Mouse (Mus musculus) heart, embryonic 12.5 days (tissue): Measurements from ENCODE around the gene Kcnj1. TPM values are rescaled to one million over a fixed set of nuclear protein-coding genes. Genes with fewer than 3 reads are reported as not detected.

ENCODE experiments used
- ATAC-seq: fragments of 200-750 bp; cut with Nextera tagmentation; 2 replicates; pipeline ENCODE4 v1.8.0; 2017; ENCODE audit warnings: moderate TSS enrichment, moderate library complexity; ENCODE audit not compliant: insufficient number of reproducible peaks, low FRiP score
- H3K27ac ChIP-seq: fragments of 300-500 bp; sonication (generic); 2 replicates; pipeline ENCODE4 v1.5.1; 2016; ENCODE audit warnings: mild to moderate bottlenecking, moderate library complexity; ENCODE audit not compliant: poor library complexity, severe bottlenecking
- H3K27me3 ChIP-seq: fragments of 300-500 bp; sonication (generic); replicated peaks from 2 replicates; pipeline ENCODE4 v1.6.1; 2016; ENCODE audit warnings: mild to moderate bottlenecking, moderate library complexity
- H3K36me3 ChIP-seq: fragments of 300-500 bp; sonication (generic); 2 replicates; pipeline ENCODE4 v1.6.1; 2016; ENCODE audit warnings: mild to moderate bottlenecking, moderate library complexity
- H3K4me1 ChIP-seq: fragments of 300-500 bp; sonication (generic); replicated peaks from 2 replicates; pipeline ENCODE4 v1.6.1; 2016; ENCODE audit warnings: mild to moderate bottlenecking
- H3K4me2 ChIP-seq: fragments of 300-500 bp; sonication (generic); 2 replicates; pipeline ENCODE4 v1.6.1; 2016; ENCODE audit warnings: mild to moderate bottlenecking, moderate library complexity
- H3K4me3 ChIP-seq: fragments of 300-500 bp; sonication (generic); 2 replicates; pipeline ENCODE4 v1.5.1; 2016; ENCODE audit warnings: mild to moderate bottlenecking
- H3K9ac ChIP-seq: fragments of 300-500 bp; sonication (generic); 2 replicates; pipeline ENCODE4 v1.6.1; 2016; ENCODE audit warnings: mild to moderate bottlenecking, moderate library complexity
- H3K9me3 ChIP-seq: fragments of 300-500 bp; sonication (generic); replicated peaks from 2 replicates; pipeline ENCODE4 v1.6.1; 2016; ENCODE audit warnings: mild to moderate bottlenecking, moderate library complexity
- whole genome bisulfite sequencing: fragments of 180-500 bp; shearing (Covaris S2); methylation state at CpG from one replicate; pipeline ENCODE4 v1.1.7; 2016; 5-methylcytosine and 5-hydroxymethylcytosine counted together
- polyA plus RNA-seq: library from polyadenylated mRNA; unstranded; fragments of >200 nt; fragmentation: Nextera tagmentation; extraction: Ambion mirVana; gene quantifications from 2 replicates; pipeline ENCODE4 v1.2.1, GENCODE M21; 2016

The Kcnj1 gene
- not detected in 2 replicates for polyA plus RNA-seq

GRCm38 (mm10) chr9:32372202-32372601 is at the start of gene Kcnj1:
Gene Kcnj1 (plus strand): TSS chr9:32372493.
- ATAC-seq = no peak
- 79% methylated on average over 6 of the region's 6 CpGs for WGBS
- Histone ChIP-seq H3K4me1 (no peaks in the 10 kb centered on the region), H3K4me3 (no peak within 1 kb of the TSS), H3K9ac (no peak within 1 kb of the TSS), H3K36me3 (no peaks in the 10 kb centered on the region), H3K27me3 (no peaks in the 10 kb centered on the region; the same call in 1 of the 2 replicates), H3K27ac (no peak within 1 kb of the TSS), H3K9me3 (no peaks in the 10 kb centered on the region), H3K4me2 (no peak within 1 kb of the TSS)

- no peak overlapping the region for H3K9ac ChIP-seq
- H3K4me3 ChIP-seq = no peak overlapping the region
- H3K27ac ChIP-seq = peak overlapping the region; percentile 55
- no peaks in the 10 kb centered on the region for H3K9me3 ChIP-seq
- no peak for ATAC-seq
- H3K4me2 ChIP-seq = peak overlapping the region; percentile 29; the same call in 1 of the 2 replicates
- 28% methylated on average over 7 of the region's 7 CpGs for WGBS
- H3K36me3 ChIP-seq = peaks cover 24% of the 10 kb centered on the region
- peaks cover 48% of the 10 kb centered on the region for H3K4me1 ChIP-seq
- no peaks in the 10 kb centered on the region for H3K27me3 ChIP-seq
These were observed 48.7 kb upstream of the Kcnj1 start for GRCm38 (mm10) chr9:32323610-32324009.

- H3K9me3 ChIP-seq = no peaks in the 10 kb centered on the region
- no peaks in the 10 kb centered on the region for H3K27me3 ChIP-seq
- H3K4me3 ChIP-seq = no peak overlapping the region
- no peak overlapping the region for H3K9ac ChIP-seq
- peaks cover 38% of the 10 kb centered on the region for H3K4me1 ChIP-seq
- ATAC-seq = no peak
- H3K4me2 ChIP-seq = no peak overlapping the region
- 45% methylated on average over 4 of the region's 4 CpGs for WGBS
- H3K36me3 ChIP-seq = peaks cover 9% of the 10 kb centered on the region; the same call in 1 of the 2 replicates
- H3K27ac ChIP-seq = no peak overlapping the region
These were observed 43.5 kb upstream of the Kcnj1 start for GRCm38 (mm10) chr9:32328777-32329176.

GRCm38 (mm10) chr9:32331162-32331561 is 41.1 kb upstream of the Kcnj1 start:
- H3K4me1 ChIP-seq = peaks cover 48% of the 10 kb centered on the region
- no peaks in the 10 kb centered on the region for H3K27me3 ChIP-seq
- H3K4me3 ChIP-seq = no peak overlapping the region
- peaks cover 16% of the 10 kb centered on the region; the same call in 1 of the 2 replicates for H3K36me3 ChIP-seq
- no peak overlapping the region for H3K9ac ChIP-seq
- no peak overlapping the region for H3K27ac ChIP-seq
- no peak overlapping the region for H3K4me2 ChIP-seq
- ATAC-seq = no peak
- 69% methylated on average over 5 of the region's 5 CpGs for WGBS
- H3K9me3 ChIP-seq = no peaks in the 10 kb centered on the region

- Histone ChIP-seq H3K4me3 (no peak overlapping the region), H3K27ac (peak overlapping the region; percentile 81), H3K9ac (no peak overlapping the region), H3K36me3 (0 out of 2 replicates have a peak, but pooled peaks cover 7% of the 10 kb centered on the region), H3K4me2 (no peak overlapping the region), H3K4me1 (peaks cover 63% of the 10 kb centered on the region), H3K27me3 (no peaks in the 10 kb centered on the region), H3K9me3 (no peaks in the 10 kb centered on the region)
- WGBS = 66% methylated on average over 13 of the region's 13 CpGs
- peak; percentile 83 for ATAC-seq
These were observed 36.7 kb upstream of the Kcnj1 start for GRCm38 (mm10) chr9:32335389-32336150.

GRCm38 (mm10) chr9:32340831-32341230 is 31.5 kb upstream of the Kcnj1 start:
- Histone ChIP-seq H3K36me3 (no peaks in the 10 kb centered on the region), H3K27me3 (peaks cover 17% of the 10 kb centered on the region), H3K4me2 (peak overlapping the region; percentile 78), H3K4me3 (no peak overlapping the region), H3K4me1 (peaks cover 54% of the 10 kb centered on the region), H3K9ac (peak overlapping the region; percentile 4; the same call in 1 of the 2 replicates), H3K9me3 (no peaks in the 10 kb centered on the region), H3K27ac (peak overlapping the region; percentile 93)
- 0 out of 2 replicates have a peak, but pooled peaks have one; percentile 62 for ATAC-seq
- 10% methylated on average over 5 of the region's 5 CpGs for WGBS

- H3K4me2 ChIP-seq = peak overlapping the region; percentile 78
- no peaks in the 10 kb centered on the region for H3K36me3 ChIP-seq
- H3K27me3 ChIP-seq = peaks cover 24% of the 10 kb centered on the region
- H3K4me1 ChIP-seq = peaks cover 46% of the 10 kb centered on the region
- peak overlapping the region; percentile 93 for H3K27ac ChIP-seq
- peak overlapping the region; percentile 85 for H3K9ac ChIP-seq
- no peak for ATAC-seq
- no peaks in the 10 kb centered on the region for H3K9me3 ChIP-seq
- 19% methylated on average over 8 of the region's 8 CpGs for WGBS
- peak overlapping the region; percentile 65 for H3K4me3 ChIP-seq
These were observed 29.4 kb upstream of the Kcnj1 start for GRCm38 (mm10) chr9:32342929-32343328.

- Histone ChIP-seq H3K4me2 (peak within 1 kb of the TSS; percentile 78), H3K4me3 (peak within 1 kb of the TSS; percentile 65), H3K27ac (peak within 1 kb of the TSS; percentile 93), H3K4me1 (peaks cover 35% of the 10 kb centered on the region), H3K9me3 (no peaks in the 10 kb centered on the region), H3K9ac (peak within 1 kb of the TSS; percentile 85), H3K36me3 (no peaks in the 10 kb centered on the region), H3K27me3 (peaks cover 24% of the 10 kb centered on the region)
- 2% methylated on average over 19 of the region's 20 CpGs for WGBS
- peak; percentile 80 for ATAC-seq
These were observed 28.2 kb upstream of the Kcnj1 start, which contains the start of gene Kcnj5 for GRCm38 (mm10) chr9:32344051-32344450. Gene Kcnj5 (minus strand): TSS chr9:32344350.

- 2% methylated on average over 21 of the region's 21 CpGs for WGBS
- peaks cover 33% of the 10 kb centered on the region for H3K4me1 ChIP-seq
- ATAC-seq = peak; percentile 20; the same call in 1 of the 2 replicates
- H3K27me3 ChIP-seq = peaks cover 24% of the 10 kb centered on the region
- H3K4me3 ChIP-seq = peak overlapping the region; percentile 65
- H3K9ac ChIP-seq = peak overlapping the region; percentile 85
- peak overlapping the region; percentile 78 for H3K4me2 ChIP-seq
- no peaks in the 10 kb centered on the region for H3K36me3 ChIP-seq
- no peaks in the 10 kb centered on the region for H3K9me3 ChIP-seq
- H3K27ac ChIP-seq = no peak overlapping the region
These were observed 27.8 kb upstream of the Kcnj1 start for GRCm38 (mm10) chr9:32344489-32344888.

GRCm38 (mm10) chr9:32348096-32348495 is 24.2 kb upstream of the Kcnj1 start:
- WGBS = 65% methylated on average over 8 of the region's 8 CpGs
- Histone ChIP-seq H3K27me3 (peaks cover 19% of the 10 kb centered on the region), H3K27ac (no peak overlapping the region), H3K4me2 (no peak overlapping the region), H3K9ac (no peak overlapping the region), H3K9me3 (no peaks in the 10 kb centered on the region), H3K4me3 (no peak overlapping the region), H3K4me1 (peaks cover 10% of the 10 kb centered on the region), H3K36me3 (no peaks in the 10 kb centered on the region)
- no peak for ATAC-seq

GRCm38 (mm10) chr9:32349344-32349743 is 22.9 kb upstream of the Kcnj1 start:
- Histone ChIP-seq H3K9me3 (no peaks in the 10 kb centered on the region), H3K4me2 (no peak overlapping the region), H3K36me3 (no peaks in the 10 kb centered on the region), H3K27me3 (peaks cover 15% of the 10 kb centered on the region), H3K9ac (no peak overlapping the region), H3K27ac (no peak overlapping the region), H3K4me1 (peaks cover 10% of the 10 kb centered on the region), H3K4me3 (no peak overlapping the region)
- ATAC-seq = no peak
- WGBS = 81% methylated on average over 10 of the region's 10 CpGs
